Mouse (Mus musculus) hindbrain, embryonic 11.5 days (tissue): ENCODE data around the gene Tvp23a. TPM values are rescaled to one million over a fixed set of nuclear protein-coding genes. Genes with fewer than 3 reads are reported as not detected.

Experiments used
- ATAC-seq: fragments of 200-750 bp; cut with Nextera tagmentation; 2 replicates; pipeline ENCODE4 v1.8.0; 2017; ENCODE audit warnings: mild to moderate bottlenecking, moderate TSS enrichment, moderate library complexity; ENCODE audit not compliant: low FRiP score
- DNase-seq: peaks from one replicate; pipeline ENCODE4 v3.0.0-alpha.2; 2015; ENCODE audit warnings: low spot score
- H3K27ac ChIP-seq: fragments of 300-500 bp; sonication (generic); 2 replicates; pipeline ENCODE4 v1.5.1; 2014; ENCODE audit warnings: mild to moderate bottlenecking, low read depth, low read length
- H3K27me3 ChIP-seq: fragments of 300-500 bp; sonication (generic); 2 replicates; pipeline ENCODE4 v1.6.1; 2014; ENCODE audit warnings: mild to moderate bottlenecking, low read length, moderate library complexity, mixed read lengths; ENCODE audit not compliant: control insufficient read depth, insufficient read depth
- H3K36me3 ChIP-seq: fragments of 300-500 bp; sonication (generic); 2 replicates; pipeline ENCODE4 v1.6.1; 2014; ENCODE audit warnings: mild to moderate bottlenecking, low read length, moderate library complexity, mixed read lengths; ENCODE audit not compliant: control insufficient read depth, insufficient read depth
- H3K4me1 ChIP-seq: fragments of 300-500 bp; sonication (generic); replicated peaks from 2 replicates; pipeline ENCODE4 v1.6.1; 2014; ENCODE audit warnings: low read length, mixed read lengths; ENCODE audit not compliant: control insufficient read depth, insufficient read depth
- H3K4me2 ChIP-seq: fragments of 300-500 bp; sonication (generic); replicated peaks from 2 replicates; pipeline ENCODE4 v1.6.1; 2014; ENCODE audit warnings: mild to moderate bottlenecking, low read depth, low read length
- H3K4me3 ChIP-seq: fragments of 300-500 bp; sonication (generic); 2 replicates; pipeline ENCODE4 v1.5.1; 2014; ENCODE audit warnings: low read depth, low read length
- H3K9ac ChIP-seq: fragments of 300-500 bp; sonication (generic); 2 replicates; pipeline ENCODE4 v1.6.1; 2014; ENCODE audit warnings: low read depth, low read length
- H3K9me3 ChIP-seq: fragments of 300-500 bp; sonication (generic); 2 replicates; pipeline ENCODE4 v1.6.1; 2016; ENCODE audit warnings: low read length; ENCODE audit not compliant: control insufficient read depth
- WGBS: fragments of 180-500 bp; shearing (Covaris S2); extraction: QIAGEN DNeasy Blood & Tissue Kit; methylation state at CpG from one replicate; pipeline ENCODE4 v1.1.7; 2014; 5-methylcytosine and 5-hydroxymethylcytosine counted together
- polyA plus RNA-seq: library from polyadenylated mRNA; unstranded; fragments of >200 nt; fragmentation: Nextera tagmentation; extraction: Ambion mirVana; gene quantifications from 2 replicates; pipeline ENCODE4 v1.2.1, GENCODE M21; 2014

Gene Tvp23a
- 17.2 and 24.8 TPM in 2 replicates for polyA plus RNA-seq

DNA sequence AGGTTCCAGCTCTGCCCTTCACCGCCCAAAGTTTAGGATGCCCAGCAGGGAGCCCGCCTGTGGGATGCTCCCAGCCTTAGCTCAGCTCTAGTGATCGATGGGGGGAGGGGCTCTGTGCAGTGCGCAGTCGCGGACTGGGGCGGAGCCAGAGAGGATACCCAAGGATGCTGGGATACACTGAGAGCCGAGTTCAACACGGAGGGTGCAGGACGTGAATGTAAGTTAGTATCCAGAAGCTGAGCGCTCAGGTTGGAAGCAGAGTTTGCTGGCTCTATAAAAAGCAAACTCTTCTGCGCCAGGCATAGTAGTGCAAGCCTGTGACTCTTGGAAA, at the start of gene Tvp23a:
TSS of gene Tvp23a (minus strand) at position 99 of the 331 bp plus-strand sequence.
- peak; percentile 97 for ATAC-seq
- Histone ChIP-seq H3K27ac (peak within 1 kb of the TSS; percentile 64), H3K4me2 (peak within 1 kb of the TSS; percentile 52), H3K9ac (peak within 1 kb of the TSS; percentile 60), H3K4me3 (peak within 1 kb of the TSS; percentile 43), H3K4me1 (peaks cover 8% of the 10 kb centered on the region; the same call in 1 of the 2 replicates), H3K36me3 (no peaks in the 10 kb centered on the region), H3K27me3 (no peaks in the 10 kb centered on the region), H3K9me3 (no peaks in the 10 kb centered on the region)
- under 1% methylated on average over 12 of the region's 12 CpGs for WGBS
- DNase-seq: peak; percentile 93

DNA sequence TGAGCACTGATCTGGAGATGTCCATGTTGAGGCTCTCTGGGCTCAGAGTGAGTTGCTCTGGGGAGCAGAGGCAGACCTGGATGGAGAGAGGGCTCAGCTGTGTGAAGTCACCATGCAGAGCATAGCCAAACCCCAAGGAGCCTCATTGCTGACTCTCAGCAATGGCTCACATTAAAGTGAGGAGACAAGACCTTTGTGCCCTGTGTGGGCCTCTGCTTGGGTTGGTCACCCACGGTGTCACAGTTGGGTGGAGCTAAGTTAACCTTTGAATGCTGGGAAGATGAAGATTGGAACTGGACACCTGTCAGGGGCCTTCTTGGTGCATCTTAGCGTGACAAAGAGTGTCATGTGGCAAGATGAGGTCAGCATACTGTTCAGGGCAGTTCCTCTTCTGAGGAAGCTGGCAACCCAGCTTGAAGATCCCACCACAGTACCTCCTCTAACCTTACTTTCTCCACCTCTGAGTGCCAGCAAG, 48.7 kb upstream of the Tvp23a start:
- Histone ChIP-seq H3K9me3 (no peaks in the 10 kb centered on the region), H3K27me3 (no peaks in the 10 kb centered on the region), H3K9ac (no peak overlapping the region), H3K4me2 (no peak overlapping the region), H3K27ac (no peak overlapping the region), H3K36me3 (no peaks in the 10 kb centered on the region), H3K4me1 (no peaks in the 10 kb centered on the region), H3K4me3 (no peak overlapping the region)
- DNase-seq (no peak), ATAC-seq (no peak)
- 71% methylated on average over 2 of the region's 2 CpGs for WGBS

DNA sequence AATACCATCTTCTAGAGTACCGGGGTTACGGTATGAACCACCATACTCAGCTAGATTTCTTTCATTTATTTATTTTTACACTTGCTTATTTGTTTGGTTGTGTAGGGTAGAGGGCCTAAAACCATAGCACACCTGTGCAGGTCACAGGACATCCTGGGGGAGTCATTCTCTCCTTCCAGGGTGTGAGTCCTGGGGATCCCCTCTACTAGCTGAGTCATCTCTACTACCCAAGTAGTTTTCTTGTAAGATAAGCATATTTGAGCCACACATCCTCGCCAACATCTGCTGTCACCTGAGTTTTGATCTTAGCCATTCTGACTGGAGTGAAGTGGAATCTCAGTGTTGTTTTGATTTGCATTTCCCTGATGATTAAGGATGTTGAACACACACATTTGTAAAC, 45.4 kb upstream of the Tvp23a start:
- Histone ChIP-seq H3K9ac (no peak overlapping the region), H3K36me3 (no peaks in the 10 kb centered on the region), H3K4me3 (no peak overlapping the region), H3K9me3 (no peaks in the 10 kb centered on the region), H3K4me1 (no peaks in the 10 kb centered on the region), H3K4me2 (no peak overlapping the region), H3K27ac (no peak overlapping the region), H3K27me3 (no peaks in the 10 kb centered on the region)
- ATAC-seq (no peak), DNase-seq (no peak)
- WGBS: 87% methylated on average over 3 of the region's 3 CpGs

DNA sequence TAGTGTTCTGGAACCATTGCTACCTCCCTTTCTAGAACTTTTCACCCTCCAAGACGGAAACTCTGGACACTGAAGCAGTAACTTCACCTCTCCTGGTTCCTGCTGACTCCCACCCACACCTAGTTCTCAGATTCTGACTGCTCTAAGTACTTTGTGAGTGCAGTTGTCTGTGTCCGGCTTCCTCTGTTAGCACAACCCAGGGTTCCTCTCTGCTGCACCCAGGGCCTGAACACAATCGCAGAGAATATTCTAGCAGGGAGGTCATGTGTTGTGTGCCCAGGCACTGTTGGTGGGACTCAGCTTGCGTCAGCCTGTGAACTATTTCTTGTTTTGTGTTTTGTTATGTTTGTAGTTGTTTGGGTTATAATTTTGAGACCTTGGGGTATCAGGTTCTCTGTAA, 44.6 kb upstream of the Tvp23a start:
- ATAC-seq: no peak
- Histone ChIP-seq H3K27me3 (no peaks in the 10 kb centered on the region), H3K27ac (no peak overlapping the region), H3K36me3 (no peaks in the 10 kb centered on the region), H3K9ac (no peak overlapping the region), H3K9me3 (no peaks in the 10 kb centered on the region), H3K4me2 (no peak overlapping the region), H3K4me3 (no peak overlapping the region), H3K4me1 (no peaks in the 10 kb centered on the region)
- no peak for DNase-seq
- 84% methylated on average over 4 of the region's 4 CpGs for WGBS

DNA sequence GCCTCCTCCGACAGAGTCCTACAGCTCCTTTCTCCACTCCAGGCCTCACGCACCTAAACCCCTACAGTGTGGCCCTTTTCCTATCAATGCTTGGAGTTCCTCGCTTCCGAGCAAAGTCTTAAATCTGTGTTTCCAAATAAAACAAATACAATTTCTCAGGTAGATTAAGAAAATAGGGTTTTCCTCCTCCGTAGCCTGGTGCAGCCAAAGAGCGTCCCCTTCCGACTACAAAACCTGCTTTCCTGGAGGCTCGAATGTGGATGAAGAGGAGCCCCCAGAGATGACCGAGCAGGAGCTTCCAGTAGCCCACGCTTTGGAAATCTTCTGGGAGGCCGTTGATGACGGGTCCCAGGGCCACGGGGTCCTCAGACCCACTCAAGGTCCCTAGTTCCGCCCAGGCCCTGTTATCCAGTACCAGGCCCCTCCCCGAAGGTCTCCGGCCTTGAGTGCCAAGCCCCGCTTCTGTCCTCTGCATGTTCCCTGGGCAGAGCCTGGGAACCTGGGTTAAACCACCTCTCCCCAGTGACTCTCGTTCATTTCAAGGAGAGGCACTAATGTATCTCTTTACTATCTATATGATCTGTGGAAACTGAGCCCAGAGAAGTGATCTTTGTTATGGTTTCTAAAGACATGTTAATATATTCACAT, 43.5 kb upstream of the Tvp23a start:
- Histone ChIP-seq H3K4me2 (no peak overlapping the region), H3K27me3 (no peaks in the 10 kb centered on the region), H3K9ac (no peak overlapping the region), H3K36me3 (no peaks in the 10 kb centered on the region), H3K9me3 (no peaks in the 10 kb centered on the region), H3K4me1 (no peaks in the 10 kb centered on the region), H3K27ac (no peak overlapping the region), H3K4me3 (no peak overlapping the region)
- DNase-seq: no peak
- 85% methylated on average over 18 of the region's 18 CpGs for WGBS
- no peak for ATAC-seq

DNA sequence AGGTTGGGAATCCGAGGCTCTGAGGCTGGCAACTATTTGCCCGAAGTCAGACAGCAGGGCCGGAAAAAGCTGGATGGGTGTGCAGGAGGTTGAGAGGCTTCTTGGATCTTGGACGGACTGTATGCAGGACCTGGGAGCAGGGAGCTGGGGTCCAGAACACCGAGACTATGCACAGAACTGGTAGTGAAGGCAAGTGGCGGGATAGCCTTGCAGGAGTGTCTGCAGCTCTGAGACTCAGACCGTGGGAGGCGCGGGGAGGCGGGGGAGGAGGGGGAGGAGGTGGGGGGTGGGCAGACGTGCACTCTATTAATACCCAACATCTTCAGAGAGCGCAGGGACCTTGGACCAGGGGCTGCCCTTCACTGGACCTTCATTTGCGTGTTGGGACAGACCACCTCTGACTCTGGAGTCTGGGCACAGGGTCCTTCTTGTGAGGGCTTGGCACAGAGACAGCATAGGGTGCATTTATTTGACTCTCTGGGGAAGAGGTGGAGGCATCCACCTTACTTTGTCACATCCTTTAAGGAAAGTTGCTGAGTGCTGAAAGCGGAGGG, 42.8 kb upstream of the Tvp23a start:
- no peak overlapping the region for H3K27ac ChIP-seq
- WGBS: 23% methylated on average over 12 of the region's 14 CpGs
- H3K4me2 ChIP-seq: peak overlapping the region; percentile 32
- ATAC-seq: no peak
- 0 out of 2 replicates have a peak overlapping the region, but pooled peaks have one; percentile 19 for H3K9ac ChIP-seq
- no peaks in the 10 kb centered on the region for H3K4me1 ChIP-seq
- H3K4me3 ChIP-seq: no peak overlapping the region
- H3K27me3 ChIP-seq: no peaks in the 10 kb centered on the region
- H3K36me3 ChIP-seq: no peaks in the 10 kb centered on the region
- H3K9me3 ChIP-seq: no peaks in the 10 kb centered on the region
- DNase-seq: no peak

DNA sequence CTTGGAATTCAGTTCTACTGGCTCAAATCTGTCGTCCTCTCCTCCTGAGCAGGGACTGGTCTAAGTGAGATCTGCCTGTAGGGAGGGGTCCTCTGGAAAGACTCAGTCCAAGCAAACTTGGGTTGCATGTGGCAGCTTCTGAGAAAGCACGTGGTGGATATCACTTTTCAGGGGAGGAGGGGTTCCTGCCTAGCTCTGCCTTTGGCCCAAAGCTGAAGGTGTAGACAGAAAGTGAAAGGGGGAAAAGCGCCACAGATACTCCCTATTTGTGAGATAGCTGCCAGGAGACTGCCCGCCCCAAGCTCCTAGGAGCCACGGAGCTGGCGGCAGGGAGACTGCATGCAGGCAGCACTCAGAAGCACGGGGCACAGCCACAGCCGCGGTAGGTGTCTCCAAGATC, 42.3 kb upstream of the Tvp23a start:
- H3K36me3 ChIP-seq: no peaks in the 10 kb centered on the region
- peak; percentile 13 for DNase-seq
- H3K9ac ChIP-seq: 0 out of 2 replicates have a peak overlapping the region, but pooled peaks have one; percentile 19
- ATAC-seq: no peak
- no peak overlapping the region for H3K4me3 ChIP-seq
- peak overlapping the region; percentile 32 for H3K4me2 ChIP-seq
- no peak overlapping the region for H3K27ac ChIP-seq
- 12% methylated on average over 9 of the region's 9 CpGs for WGBS
- no peaks in the 10 kb centered on the region for H3K4me1 ChIP-seq
- no peaks in the 10 kb centered on the region for H3K9me3 ChIP-seq
- no peaks in the 10 kb centered on the region for H3K27me3 ChIP-seq

DNA sequence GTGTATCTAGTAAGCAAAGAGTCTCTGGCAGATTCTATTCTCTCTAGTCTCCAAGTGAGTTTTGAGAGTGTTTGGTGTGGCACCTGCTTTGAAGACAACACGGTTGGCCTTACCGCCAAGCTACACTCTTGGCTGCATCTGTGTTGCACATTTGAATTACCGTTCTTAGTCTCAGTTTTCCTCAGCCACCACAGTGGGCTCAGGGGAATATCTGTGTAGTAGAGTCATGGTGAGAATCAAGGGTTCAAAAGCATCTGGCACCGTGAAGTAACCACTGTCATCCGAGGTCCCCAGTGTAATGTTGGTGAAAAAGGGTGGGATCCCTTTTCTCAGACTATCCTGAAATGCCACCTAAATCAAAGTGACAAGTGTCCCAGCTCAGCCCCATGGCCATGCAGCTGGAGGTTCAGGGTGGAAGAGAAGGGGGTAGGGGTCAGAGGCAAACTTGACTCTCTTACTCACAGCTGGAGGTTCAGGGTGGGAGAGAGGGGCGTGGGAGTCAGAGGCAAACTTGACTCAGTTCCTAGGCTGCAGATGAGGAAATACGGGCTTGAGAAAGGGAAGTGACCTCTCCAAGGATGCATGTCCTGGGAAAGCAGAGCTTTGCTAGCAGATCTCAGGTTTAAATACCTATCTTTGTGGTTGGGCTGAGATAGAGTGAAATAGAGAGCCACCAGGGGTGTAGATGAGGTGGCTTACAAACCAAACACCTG, 41.8 kb upstream of the Tvp23a start:
- Histone ChIP-seq H3K27me3 (no peaks in the 10 kb centered on the region), H3K4me3 (no peak overlapping the region), H3K4me1 (no peaks in the 10 kb centered on the region), H3K4me2 (no peak overlapping the region), H3K36me3 (no peaks in the 10 kb centered on the region), H3K27ac (no peak overlapping the region), H3K9me3 (no peaks in the 10 kb centered on the region), H3K9ac (no peak overlapping the region)
- ATAC-seq (no peak), DNase-seq (no peak)
- WGBS: 84% methylated on average over 7 of the region's 7 CpGs
